Mouse (Mus musculus): ENCODE results near the gene Zfp91. TPM values are rescaled to one million over a fixed set of nuclear protein-coding genes. Genes with fewer than 3 reads are reported as not detected.

Gene Zfp91
- polyA plus RNA-seq, 1 experiment from 2014 or later = 18.2 TPM

Other genes with a start within 250 kb of the Zfp91 start
- gene Gm4952, start 196.2 kb downstream of the Zfp91 start, polyA plus RNA-seq (2015; fragmentation: Nextera tagmentation; extraction: Ambion mirVana) = 0.12 TPM in 1 of 2 replicates, not detected in the other
- 0.07 and 0.17 TPM in 2 replicates for gene Glyat, start 162.8 kb downstream of the Zfp91 start, polyA plus RNA-seq (2015; fragmentation: Nextera tagmentation; extraction: Ambion mirVana)
- gene Olfr1442, start 125.7 kb downstream of the Zfp91 start, polyA plus RNA-seq (2015; fragmentation: Nextera tagmentation; extraction: Ambion mirVana) = not detected in 2 replicates
- not detected in 2 replicates for gene Olfr1443, start 118.0 kb downstream of the Zfp91 start, polyA plus RNA-seq (2015; fragmentation: Nextera tagmentation; extraction: Ambion mirVana)
- gene Keg1, start 100.3 kb downstream of the Zfp91 start, polyA plus RNA-seq (2015; fragmentation: Nextera tagmentation; extraction: Ambion mirVana) = not detected in 2 replicates
- 0.93 and 1.6 TPM in 2 replicates for gene Cntf, start 30.5 kb downstream of the Zfp91 start, polyA plus RNA-seq (2015; fragmentation: Nextera tagmentation; extraction: Ambion mirVana)
- 43.3 and 48.2 TPM in 2 replicates for gene Lpxn, start 67 bp upstream of the Zfp91 start, polyA plus RNA-seq (2015; fragmentation: Nextera tagmentation; extraction: Ambion mirVana)
- gene Gm5244, start 50.6 kb upstream of the Zfp91 start, polyA plus RNA-seq (2015; fragmentation: Nextera tagmentation; extraction: Ambion mirVana) = not detected in 2 replicates
- 0.06 and 0.09 TPM in 2 replicates for gene Olfr1444, start 61.2 kb upstream of the Zfp91 start, polyA plus RNA-seq (2015; fragmentation: Nextera tagmentation; extraction: Ambion mirVana)
- not detected in 2 replicates for gene Olfr1445, start 87.7 kb upstream of the Zfp91 start, polyA plus RNA-seq (2015; fragmentation: Nextera tagmentation; extraction: Ambion mirVana)
- gene Olfr1446, start 97.4 kb upstream of the Zfp91 start, polyA plus RNA-seq (2015; fragmentation: Nextera tagmentation; extraction: Ambion mirVana) = not detected in 2 replicates
- not detected in 2 replicates for gene Olfr1447, start 107.6 kb upstream of the Zfp91 start, polyA plus RNA-seq (2015; fragmentation: Nextera tagmentation; extraction: Ambion mirVana)
- not detected in 2 replicates for gene Olfr1448, start 128.3 kb upstream of the Zfp91 start, polyA plus RNA-seq (2015; fragmentation: Nextera tagmentation; extraction: Ambion mirVana)
- gene Olfr1449, start 134.7 kb upstream of the Zfp91 start, polyA plus RNA-seq (2015; fragmentation: Nextera tagmentation; extraction: Ambion mirVana) = not detected in 2 replicates
- not detected in 2 replicates for gene Olfr1450, start 154.1 kb upstream of the Zfp91 start, polyA plus RNA-seq (2015; fragmentation: Nextera tagmentation; extraction: Ambion mirVana)
- not detected in 2 replicates for gene Olfr1451, start 198.9 kb upstream of the Zfp91 start, polyA plus RNA-seq (2015; fragmentation: Nextera tagmentation; extraction: Ambion mirVana)
- not detected in 2 replicates for gene Olfr1453, start 232.2 kb upstream of the Zfp91 start, polyA plus RNA-seq (2015; fragmentation: Nextera tagmentation; extraction: Ambion mirVana)